In the genomic region with DNA sequence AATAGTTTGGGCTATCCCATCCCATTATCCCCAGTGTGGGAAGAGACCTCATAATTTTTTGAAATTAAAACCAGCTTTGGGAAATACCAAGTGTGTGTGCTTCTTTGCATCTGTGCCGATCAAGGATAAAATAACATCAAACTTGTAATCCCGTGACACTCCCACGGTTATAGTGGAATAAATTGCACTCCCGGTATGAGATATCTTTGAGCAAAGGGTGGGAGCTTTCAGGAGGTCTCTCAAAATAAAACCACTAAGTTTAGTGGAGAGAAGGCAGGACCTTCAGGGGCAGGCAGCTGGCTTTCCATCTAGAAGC, we compare ENCODE assay signal across 8 mouse cellular contexts. TPM values are rescaled to one million over a fixed set of nuclear protein-coding genes. Genes with fewer than 3 reads are reported as not detected.
DNase-seq lines count a peak whose midpoint lies in the region; ATAC-seq and TF ChIP-seq lines count a peak whose summit lies in the region.

No protein-coding gene starts in this region.

- 13% methylated on average over 4 of the region's 4 CpGs for WGBS in kidney, embryonic 15.5 days
- 40% methylated on average over 4 of the region's 4 CpGs for WGBS in hindbrain, embryonic 14.5 days
- 49% methylated on average over 4 of the region's 4 CpGs for WGBS in midbrain, embryonic 13.5 days

- H3K4me1 ChIP-seq in kidney, embryonic 15.5 days, result peaks cover 50% of the 10 kb centered on the region
- H3K4me1 ChIP-seq in cortical plate, adult 2 months (ENCODE audit: control insufficient read depth, insufficient read depth, low read length), result no peaks in the 10 kb centered on the region; the same call in 1 of the 2 replicates
- H3K4me1 ChIP-seq in hindbrain, embryonic 14.5 days (replicated peaks; ENCODE audit: control insufficient read depth, insufficient read depth, low read length), result 0 out of 2 replicates have a peak, but pooled peaks cover 6% of the 10 kb centered on the region
- peaks cover 22% of the 10 kb centered on the region; the same call in 1 of the 2 replicates for H3K4me1 ChIP-seq in midbrain, embryonic 13.5 days (replicated peaks)

- peak overlapping the region; percentile 64 for H3K4me2 ChIP-seq in kidney, embryonic 15.5 days
- peak overlapping the region; percentile 48 for H3K4me2 ChIP-seq in hindbrain, embryonic 14.5 days (replicated peaks)
- H3K4me2 ChIP-seq in midbrain, embryonic 13.5 days (replicated peaks), result peak overlapping the region; percentile 54

- no peak for TF ChIP-seq CTCF in cortical plate, adult 2 months (IDR thresholded peaks at IDR 0.05; ENCODE audit: extremely low read depth, insufficient read depth, low read length)

- peak overlapping the region; percentile 49 for H3K9ac ChIP-seq in kidney, embryonic 15.5 days
- peak overlapping the region; percentile 16; the same call in 1 of the 2 replicates for H3K9ac ChIP-seq in hindbrain, embryonic 14.5 days
- H3K9ac ChIP-seq in midbrain, embryonic 13.5 days (replicated peaks), result peak overlapping the region; percentile 44; the same call in 1 of the 2 replicates

- DNase-seq in kidney, adult 8-10 months, result no peak
- DNase-seq in hindbrain, embryonic 14.5 days (ENCODE audit: low spot score), result no peak
- DNase-seq in B cell, adult 2 months, result no peak
- DNase-seq in ovary, postnatal 36 days (ENCODE audit: low spot score), result no peak
- no peak for DNase-seq in right cerebral cortex, postnatal 36 days (ENCODE audit: low spot score in 2 of 2)

- no peaks in the 10 kb centered on the region for H3K9me3 ChIP-seq in kidney, embryonic 15.5 days (replicated peaks)
- no peaks in the 10 kb centered on the region for H3K9me3 ChIP-seq in hindbrain, embryonic 14.5 days (ENCODE audit: control insufficient read depth, low read length)
- H3K9me3 ChIP-seq in midbrain, embryonic 13.5 days, result no peaks in the 10 kb centered on the region

- no peak for TF ChIP-seq POLR2A in cortical plate, adult 2 months (IDR thresholded peaks at IDR 0.05; ENCODE audit: extremely low read depth, insufficient read depth, low read length)

- H3K27ac ChIP-seq in kidney, embryonic 15.5 days, result peak overlapping the region; percentile 97
- H3K27ac ChIP-seq in cortical plate, adult 2 months (ENCODE audit: insufficient read depth, low read length), result peak overlapping the region; percentile 90; the same call in 1 of the 2 replicates
- peak overlapping the region; percentile 29; the same call in 1 of the 2 replicates for H3K27ac ChIP-seq in hindbrain, embryonic 14.5 days
- H3K27ac ChIP-seq in midbrain, embryonic 13.5 days, result peak overlapping the region; percentile 44; the same call in 1 of the 2 replicates

- no peak for ATAC-seq in kidney, embryonic 15.5 days (replicated peaks; ENCODE audit: low FRiP score)
- ATAC-seq in hindbrain, embryonic 14.5 days (ENCODE audit: low FRiP score), result no peak
- ATAC-seq in midbrain, embryonic 13.5 days, result no peak

- peak overlapping the region; percentile 40 for H3K4me3 ChIP-seq in kidney, embryonic 15.5 days (replicated peaks)
- H3K4me3 ChIP-seq in cortical plate, adult 2 months (ENCODE audit: insufficient read depth, low read length), result peak overlapping the region; percentile 45
- H3K4me3 ChIP-seq in hindbrain, embryonic 14.5 days (replicated peaks; ENCODE audit: low read length), result peak overlapping the region; percentile 19
- peak overlapping the region; percentile 34 for H3K4me3 ChIP-seq in midbrain, embryonic 13.5 days (replicated peaks)

- H3K36me3 ChIP-seq in kidney, embryonic 15.5 days, result peaks cover 9% of the 10 kb centered on the region
- no peaks in the 10 kb centered on the region for H3K36me3 ChIP-seq in hindbrain, embryonic 14.5 days (replicated peaks; ENCODE audit: control insufficient read depth, insufficient read depth)
- no peaks in the 10 kb centered on the region for H3K36me3 ChIP-seq in midbrain, embryonic 13.5 days

- no peaks in the 10 kb centered on the region for H3K27me3 ChIP-seq in kidney, embryonic 15.5 days
- no peaks in the 10 kb centered on the region for H3K27me3 ChIP-seq in hindbrain, embryonic 14.5 days (ENCODE audit: control insufficient read depth, insufficient read depth, low read length)
- peaks cover 22% of the 10 kb centered on the region; the same call in 1 of the 2 replicates for H3K27me3 ChIP-seq in midbrain, embryonic 13.5 days

RNA-seq across cellular contexts. Expression of a gene that starts 3.5 kb away (rescaled TPM):
- 40.5 and 41.0 TPM in 2 replicates for polyA plus RNA-seq in kidney, embryonic 15.5 days (2015; fragmentation: Nextera tagmentation; extraction: Ambion mirVana)
- polyA plus RNA-seq in cortical plate, adult 2 months (2012; rRNA removed), result 15.7 and 19.3 TPM in 2 replicates
- polyA plus RNA-seq in hindbrain, embryonic 14.5 days (2014; fragmentation: Nextera tagmentation; extraction: Ambion mirVana), result 7.9 and 8.9 TPM in 2 replicates
- polyA plus RNA-seq in midbrain, embryonic 13.5 days (2015; fragmentation: Nextera tagmentation; extraction: Ambion mirVana), result 8.2 and 8.5 TPM in 2 replicates

RNA-seq across cellular contexts. Expression of a gene that starts 8.9 kb away (rescaled TPM):
- polyA plus RNA-seq in kidney, embryonic 15.5 days (2015; fragmentation: Nextera tagmentation; extraction: Ambion mirVana), result 4.0 and 4.8 TPM in 2 replicates
- polyA plus RNA-seq in cortical plate, adult 2 months (2012; rRNA removed), result 0.29 and 0.47 TPM in 2 replicates
- polyA plus RNA-seq in hindbrain, embryonic 14.5 days (2014; fragmentation: Nextera tagmentation; extraction: Ambion mirVana), result 0.50 and 0.93 TPM in 2 replicates
- polyA plus RNA-seq in midbrain, embryonic 13.5 days (2015; fragmentation: Nextera tagmentation; extraction: Ambion mirVana), result 1.2 and 1.6 TPM in 2 replicates

RNA-seq across cellular contexts. Expression of a gene that starts 16.6 kb away (rescaled TPM):
- 30.3 and 32.0 TPM in 2 replicates for polyA plus RNA-seq in kidney, embryonic 15.5 days (2015; fragmentation: Nextera tagmentation; extraction: Ambion mirVana)
- polyA plus RNA-seq in cortical plate, adult 2 months (2012; rRNA removed), result 3.3 and 3.8 TPM in 2 replicates
- polyA plus RNA-seq in hindbrain, embryonic 14.5 days (2014; fragmentation: Nextera tagmentation; extraction: Ambion mirVana), result 8.4 and 9.3 TPM in 2 replicates
- polyA plus RNA-seq in midbrain, embryonic 13.5 days (2015; fragmentation: Nextera tagmentation; extraction: Ambion mirVana), result 12.4 and 12.6 TPM in 2 replicates

RNA-seq across cellular contexts. Expression of a gene that starts 32.9 kb away (rescaled TPM):
- 0.39 and 0.92 TPM in 2 replicates for polyA plus RNA-seq in kidney, embryonic 15.5 days (2015; fragmentation: Nextera tagmentation; extraction: Ambion mirVana)
- 0.21 and 0.25 TPM in 2 replicates for polyA plus RNA-seq in cortical plate, adult 2 months (2012; rRNA removed)
- 1.2 and 1.5 TPM in 2 replicates for polyA plus RNA-seq in hindbrain, embryonic 14.5 days (2014; fragmentation: Nextera tagmentation; extraction: Ambion mirVana)
- 0.37 and 0.52 TPM in 2 replicates for polyA plus RNA-seq in midbrain, embryonic 13.5 days (2015; fragmentation: Nextera tagmentation; extraction: Ambion mirVana)

RNA-seq across cellular contexts. Expression of a gene that starts 42.4 kb away (rescaled TPM):
- 44.5 and 57.4 TPM in 2 replicates for polyA plus RNA-seq in kidney, embryonic 15.5 days (2015; fragmentation: Nextera tagmentation; extraction: Ambion mirVana)
- polyA plus RNA-seq in cortical plate, adult 2 months (2012; rRNA removed), result 15.8 and 16.6 TPM in 2 replicates
- 17.7 and 25.4 TPM in 2 replicates for polyA plus RNA-seq in hindbrain, embryonic 14.5 days (2014; fragmentation: Nextera tagmentation; extraction: Ambion mirVana)
- 14.8 and 16.1 TPM in 2 replicates for polyA plus RNA-seq in midbrain, embryonic 13.5 days (2015; fragmentation: Nextera tagmentation; extraction: Ambion mirVana)

Comparison
In these comparisons a context has a peak if more than half of its experiments do, and no peak if none do; other contexts are left out.
1. H3K27ac ChIP-seq: peak in every context shown above with its lines; median percentile 97 in kidney, embryonic 15.5 days; 90 in cortical plate, adult 2 months; 44 in midbrain, embryonic 13.5 days; 29 in hindbrain, embryonic 14.5 days.